Mouse (Mus musculus) lung, adult 2 months (tissue): ENCODE data around the gene Hist1h4a.

Source experiments
- CTCF ChIP-seq: fragments of 200-500 bp; IDR thresholded peaks from 2 replicates; pipeline ENCODE4 v1.5.1; 2011; ENCODE audit warnings: mild to moderate bottlenecking, low read length, control low read depth; ENCODE audit not compliant: insufficient read depth
- POLR2A ChIP-seq: fragments of 200-500 bp; IDR thresholded peaks from 2 replicates; pipeline ENCODE4 v1.6.1; 2011; ENCODE audit warnings: low read depth, mild to moderate bottlenecking, control low read depth, low read length, borderline replicate concordance; ENCODE audit errors: extremely low read depth

DNA sequence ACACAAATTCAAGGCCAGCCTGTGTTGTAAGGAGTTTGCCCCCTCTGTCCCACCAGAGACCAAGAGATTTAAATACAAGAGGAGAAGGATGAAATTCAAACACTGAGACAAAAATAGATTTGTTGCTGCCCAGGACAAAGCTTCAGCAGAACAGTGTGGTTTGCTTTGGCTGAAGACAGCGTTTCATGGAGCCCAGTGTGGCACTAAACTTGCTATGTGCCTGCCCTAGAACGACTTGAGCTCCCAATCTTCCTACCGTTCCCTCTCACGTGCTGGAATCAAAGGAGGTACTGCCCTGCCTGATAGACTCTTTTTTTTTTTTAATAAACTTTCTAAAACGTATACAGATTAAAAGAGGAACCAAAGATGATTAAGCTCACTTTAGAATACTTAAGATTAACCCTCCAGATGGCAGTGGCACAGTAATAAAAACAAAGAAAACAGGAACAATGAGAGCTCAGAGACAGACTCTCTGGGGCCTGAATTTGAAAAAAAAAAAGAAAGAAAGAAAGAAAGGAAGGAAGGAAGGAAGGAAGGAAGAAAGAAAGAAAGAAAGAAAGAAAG lies 7.9 kb upstream of the Hist1h4a start:
- no peak for TF ChIP-seq POLR2A
- TF ChIP-seq CTCF = no peak
